Mouse (Mus musculus) CH12.LX (cell line): ENCODE results near the gene Tlx1. TPM values are rescaled to one million over a fixed set of nuclear protein-coding genes. Genes with fewer than 3 reads are reported as not detected.

Source experiments
- DNase-seq: peaks from one replicate; pipeline ENCODE4 v3.0.0-alpha.2; 2013; ENCODE audit errors: extremely low read depth
- H3K27ac ChIP-seq: 2 replicates; pipeline ENCODE4 v1.5.1; 2012; ENCODE audit warnings: low read depth, mild to moderate bottlenecking, control low read depth, moderate library complexity; ENCODE audit not compliant: insufficient read depth
- H3K27me3 ChIP-seq: replicated peaks from 2 replicates; pipeline ENCODE3; 2012; ENCODE audit warnings: inconsistent platforms
- H3K36me3 ChIP-seq, 2 experiments: replicated peaks in 1 of 2; 2 replicates each; pipeline versions ENCODE3 to v1.6.1; 2012; ENCODE audit warnings: inconsistent platforms in 1 of 2, low read length in 1 of 2, mild to moderate bottlenecking in 1 of 2, mixed read lengths in 1 of 2, moderate library complexity in 1 of 2; ENCODE audit not compliant: control insufficient read depth in 1 of 2, insufficient read depth in 1 of 2
- H3K4me1 ChIP-seq, 2 experiments: 2 replicates each; pipeline ENCODE4 v1.6.1; 2012; ENCODE audit warnings: inconsistent platforms in 1 of 2, moderate library complexity in 1 of 2; ENCODE audit not compliant: insufficient read depth in 2 of 2, control insufficient read depth in 1 of 2
- H3K4me2 ChIP-seq: 2 replicates; pipeline ENCODE4 v1.6.1; 2012; ENCODE audit warnings: low read depth, mild to moderate bottlenecking, control low read depth; ENCODE audit not compliant: poor library complexity, insufficient read depth, severe bottlenecking
- H3K4me3 ChIP-seq, 3 experiments: fragments of 150-350 bp in 1 of 3; sonication (generic) in 1 of 3; replicated peaks in 1 of 3; 2 replicates each; pipeline versions ENCODE3 to v1.5.1; 2011 to 2012; ENCODE audit warnings: low read depth in 2 of 3, low read length in 2 of 3, mild to moderate bottlenecking in 2 of 3, moderate library complexity in 2 of 3, control low read depth in 1 of 3, improper control_type of control experiment in 1 of 3, inconsistent platforms in 1 of 3, mixed read lengths in 1 of 3; ENCODE audit not compliant: poor library complexity in 1 of 3
- H3K79me2 ChIP-seq: replicated peaks from 2 replicates; pipeline ENCODE4 v1.6.1; 2012; ENCODE audit warnings: mild to moderate bottlenecking, moderate library complexity; ENCODE audit not compliant: control insufficient read depth, poor library complexity, insufficient read depth, severe bottlenecking; ENCODE audit errors: extremely low read depth
- H3K9ac ChIP-seq: 2 replicates; pipeline ENCODE4 v1.6.1; 2012; ENCODE audit warnings: low read depth, mild to moderate bottlenecking, control low read depth, moderate library complexity; ENCODE audit not compliant: insufficient read depth
- H3K9me3 ChIP-seq: replicated peaks from 2 replicates; pipeline ENCODE3; 2012; ENCODE audit warnings: low read length, inconsistent platforms, mixed read lengths
- CHD1 ChIP-seq: IDR thresholded peaks from 2 replicates; pipeline ENCODE4 v1.6.1; 2012; ENCODE audit warnings: low read depth, low read length, improper control_type of control experiment, inconsistent platforms
- CHD2 ChIP-seq: IDR thresholded peaks from 2 replicates; pipeline ENCODE4 v1.6.1; 2011; ENCODE audit warnings: low read length, improper control_type of control experiment
- CTCF ChIP-seq, 2 experiments: IDR thresholded peaks in 1 of 2; conservative IDR thresholded peaks in 1 of 2; 2 replicates each; pipeline ENCODE4 v1.5.1; 2011 to 2012; ENCODE audit warnings: low read depth in 2 of 2, low read length in 2 of 2, improper control_type of control experiment in 1 of 2, inconsistent platforms in 1 of 2, mild to moderate bottlenecking in 1 of 2, moderate library complexity in 1 of 2
- E2F4 ChIP-seq: IDR thresholded peaks from 2 replicates; pipeline ENCODE4 v1.6.1; 2011; ENCODE audit warnings: low read depth, low read length, improper control_type of control experiment; ENCODE audit not compliant: insufficient replicate concordance
- ELF1 ChIP-seq: IDR thresholded peaks from 2 replicates; pipeline ENCODE4 v1.6.1; 2014; ENCODE audit warnings: low read depth, mild to moderate bottlenecking, inconsistent platforms, low read length, improper control_type of control experiment
- EP300 ChIP-seq: IDR thresholded peaks from 2 replicates; pipeline ENCODE4 v1.6.1; 2011; ENCODE audit warnings: low read length, improper control_type of control experiment
- GABPA ChIP-seq: IDR thresholded peaks from 2 replicates; pipeline ENCODE4 v1.6.1; 2012; ENCODE audit warnings: low read depth, low read length, improper control_type of control experiment, inconsistent platforms; ENCODE audit not compliant: insufficient replicate concordance
- HCFC1 ChIP-seq: IDR thresholded peaks from 2 replicates; pipeline ENCODE4 v1.6.1; 2012; ENCODE audit warnings: low read depth, mild to moderate bottlenecking, inconsistent platforms, low read length, improper control_type of control experiment
- JUND ChIP-seq: conservative IDR thresholded peaks from 2 replicates; pipeline ENCODE4 v1.6.1; 2011; ENCODE audit warnings: low read depth, low read length, improper control_type of control experiment
- MAFK ChIP-seq: IDR thresholded peaks from 2 replicates; pipeline ENCODE4 v1.6.1; 2011; ENCODE audit warnings: low read length, improper control_type of control experiment; ENCODE audit not compliant: insufficient replicate concordance
- MAZ ChIP-seq: IDR thresholded peaks from 2 replicates; pipeline ENCODE4 v1.6.1; 2012; ENCODE audit warnings: low read depth, mild to moderate bottlenecking, inconsistent platforms, low read length, improper control_type of control experiment, moderate library complexity
- MXI1 ChIP-seq: IDR thresholded peaks from 2 replicates; pipeline ENCODE4 v1.6.1; 2011; ENCODE audit warnings: mild to moderate bottlenecking, low read depth, low read length, improper control_type of control experiment
- NRF1 ChIP-seq: IDR thresholded peaks from 2 replicates; pipeline ENCODE4 v1.6.1; 2014; ENCODE audit warnings: low read depth, mild to moderate bottlenecking, inconsistent platforms, low read length, improper control_type of control experiment, moderate library complexity
- PAX5 ChIP-seq: IDR thresholded peaks from 2 replicates; pipeline ENCODE4 v1.6.1; 2012; ENCODE audit warnings: low read length, inconsistent platforms, mixed read lengths
- POLR2A ChIP-seq: IDR thresholded peaks from 2 replicates; pipeline ENCODE4 v1.6.1; 2011; ENCODE audit warnings: low read depth, mild to moderate bottlenecking, improper control_type of control experiment, low read length
- POLR2AphosphoS2 ChIP-seq: IDR thresholded peaks from 2 replicates; pipeline ENCODE4 v1.6.1; 2011; ENCODE audit warnings: low read depth, low read length, improper control_type of control experiment
- RAD21 ChIP-seq: IDR thresholded peaks from 2 replicates; pipeline ENCODE4 v1.6.1; 2011; ENCODE audit warnings: low read depth, mild to moderate bottlenecking, low read length, improper control_type of control experiment, moderate library complexity
- RCOR1 ChIP-seq: conservative IDR thresholded peaks from 2 replicates; pipeline ENCODE4 v1.6.1; 2012; ENCODE audit warnings: low read depth, mild to moderate bottlenecking, inconsistent platforms, low read length, improper control_type of control experiment
- SMC3 ChIP-seq: IDR thresholded peaks from 2 replicates; pipeline ENCODE4 v1.6.1; 2011; ENCODE audit warnings: low read depth, low read length, improper control_type of control experiment
- TCF12 ChIP-seq: IDR thresholded peaks from 2 replicates; pipeline ENCODE4 v1.6.1; 2014; ENCODE audit warnings: low read depth, mild to moderate bottlenecking, inconsistent platforms, low read length, improper control_type of control experiment
- UBTF ChIP-seq: IDR thresholded peaks from 2 replicates; pipeline ENCODE4 v1.6.1; 2012; ENCODE audit warnings: low read depth, mild to moderate bottlenecking, inconsistent platforms, low read length, improper control_type of control experiment, moderate library complexity
- USF1 ChIP-seq: IDR thresholded peaks from 2 replicates; pipeline ENCODE4 v1.6.1; 2014; ENCODE audit warnings: low read depth, mild to moderate bottlenecking, inconsistent platforms, low read length, improper control_type of control experiment
- USF2 ChIP-seq: conservative IDR thresholded peaks from 2 replicates; pipeline ENCODE4 v1.6.1; 2011; ENCODE audit warnings: low read depth, low read length, improper control_type of control experiment
- ZC3H11A ChIP-seq: IDR thresholded peaks from 2 replicates; pipeline ENCODE4 v1.6.1; 2012; ENCODE audit warnings: low read depth, mild to moderate bottlenecking, inconsistent platforms, low read length, improper control_type of control experiment
- ZNF384 ChIP-seq: IDR thresholded peaks from 2 replicates; pipeline ENCODE4 v1.6.1; 2012; ENCODE audit warnings: low read depth, low read length, improper control_type of control experiment, inconsistent platforms
- dilution Hi-C: fragments of 300-500 bp; cut with MboI; formaldehyde crosslinking; loops from 2 replicates; pipeline ENCODE4 v1.14.3; 2020; ENCODE audit warnings: low sequenced_read_pairs; ENCODE audit not compliant: extremely low pct_unique_long_range_greater_than_20kb, extremely low pct_ligation_motif_present
- in situ Hi-C: fragments of 300-500 bp; cut with MboI; formaldehyde crosslinking; loops from 3 replicates; pipeline ENCODE4 v1.14.3; 2019; ENCODE audit warnings: low sequenced_read_pairs, low pct_ligation_motif_present, low pct_unique_long_range_greater_than_20kb, mixed read lengths
- polyA plus RNA-seq: library from polyadenylated mRNA; unstranded; fragments of >175 nt; gene quantifications from 2 replicates; pipeline ENCODE4 v1.2.1, GENCODE M21; 2012; ENCODE audit warnings: low read depth; ENCODE audit not compliant: insufficient read length
- total RNA-seq, 2 experiments: library from RNA; depleted of rRNA; stranded (reverse); fragments of 300-350 nt in 1 of 2; fragments of >200 nt in 1 of 2; gene quantifications; 2 replicates each; pipeline ENCODE4 v1.2.3; 2012 to 2014

Gene Tlx1
- total and polyA plus RNA-seq, 3 experiments = not detected

DNA sequence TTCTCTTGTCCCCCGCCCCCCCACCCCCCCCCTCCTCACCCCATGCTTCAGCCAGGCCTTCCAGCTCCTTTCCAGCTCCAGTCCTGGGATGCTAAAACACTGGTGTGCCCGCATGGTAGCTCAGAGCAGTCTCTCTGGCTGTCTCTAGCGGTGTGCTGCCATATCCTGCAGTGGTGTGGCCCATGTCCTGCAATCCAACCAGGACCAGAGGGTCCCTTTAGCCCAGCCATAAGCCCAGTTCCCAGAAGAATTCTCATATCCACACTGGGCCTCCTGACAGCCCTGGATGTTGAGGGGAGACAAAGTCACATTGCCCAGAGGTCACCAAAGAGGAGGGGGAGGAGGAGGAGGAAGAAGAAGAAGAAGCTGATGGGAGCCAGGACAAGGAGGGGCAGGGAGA is 35.7 kb upstream of the Tlx1 start:
- Histone ChIP-seq H3K4me1 (no peaks in the 10 kb centered on the region), H3K9ac (no peak overlapping the region), H3K9me3 (peaks cover 2% of the 10 kb centered on the region), H3K4me3 (no peak overlapping the region), H3K27me3 (peaks cover 75% of the 10 kb centered on the region), H3K4me2 (no peak overlapping the region), H3K79me2 (no peaks in the 10 kb centered on the region), H3K27ac (no peak overlapping the region), H3K36me3 (no peaks in the 10 kb centered on the region)
- dilution Hi-C loops = no loop called here
- in situ Hi-C loops = no loop called here
- DNase-seq = no peak
- no peak for TF ChIP-seq JUND
- no peak for TF ChIP-seq EP300
- no peak for TF ChIP-seq HCFC1
- TF ChIP-seq RAD21 = no peak
- TF ChIP-seq PAX5 = no peak
- no peak for TF ChIP-seq RCOR1
- no peak for TF ChIP-seq TCF12
- TF ChIP-seq MXI1 = no peak
- no peak for TF ChIP-seq POLR2A
- TF ChIP-seq GABPA = no peak
- TF ChIP-seq NRF1 = no peak
- TF ChIP-seq USF1 = no peak
- no peak for TF ChIP-seq ELF1
- no peak for TF ChIP-seq MAZ
- TF ChIP-seq CHD1 = no peak
- no peak for TF ChIP-seq CTCF (conservative IDR thresholded peaks at IDR 0.05 in 1 of 2, IDR thresholded peaks at IDR 0.05 in 1 of 2; ENCODE audit: low read depth in 2 of 2, low read length in 2 of 2)
- no peak for TF ChIP-seq POLR2AphosphoS2
- TF ChIP-seq MAFK = no peak
- no peak for TF ChIP-seq USF2

DNA sequence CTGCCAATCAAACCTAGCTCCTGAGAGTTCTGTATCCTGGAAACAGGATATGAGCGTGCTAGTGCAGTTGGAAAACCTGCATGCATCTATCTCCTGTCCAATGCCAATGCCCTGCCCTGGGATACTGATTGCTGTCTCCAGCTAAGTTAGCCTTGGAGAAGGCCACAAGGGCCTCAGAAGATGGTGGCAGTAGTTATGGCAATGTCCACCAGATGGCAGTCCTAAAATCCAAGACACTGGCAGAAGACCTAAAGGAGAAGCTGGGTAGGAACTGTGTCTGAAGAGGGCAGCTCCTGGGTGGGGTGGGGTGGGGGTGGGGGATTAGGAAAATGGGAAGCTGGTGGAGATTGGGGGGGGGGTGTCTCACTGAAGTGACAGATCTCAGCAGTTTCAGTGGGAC is 33.7 kb upstream of the Tlx1 start:
- H3K36me3 ChIP-seq = no peaks in the 10 kb centered on the region
- no peaks in the 10 kb centered on the region for H3K79me2 ChIP-seq
- in situ Hi-C loops = no loop called here
- H3K4me1 ChIP-seq = no peaks in the 10 kb centered on the region
- DNase-seq = peak; percentile 49
- peaks cover 2% of the 10 kb centered on the region for H3K9me3 ChIP-seq
- peaks cover 79% of the 10 kb centered on the region for H3K27me3 ChIP-seq
- H3K4me3 ChIP-seq = no peak overlapping the region
- TF ChIP-seq POLR2AphosphoS2 = no peak
- peak; percentile 34 to 79 for TF ChIP-seq CTCF (conservative IDR thresholded peaks at IDR 0.05 in 1 of 2, IDR thresholded peaks at IDR 0.05 in 1 of 2; ENCODE audit: low read depth in 2 of 2, low read length in 2 of 2)
- TF ChIP-seq RCOR1 = no peak
- no peak for TF ChIP-seq UBTF
- no peak for TF ChIP-seq CHD1
- TF ChIP-seq POLR2A = no peak
- no peak for TF ChIP-seq E2F4
- no peak for TF ChIP-seq ZC3H11A
- no peak for TF ChIP-seq ZNF384
- no peak for TF ChIP-seq NRF1
- TF ChIP-seq SMC3 = peak; percentile 76
- TF ChIP-seq CHD2 = no peak
- TF ChIP-seq RAD21 = peak; percentile 39
- TF ChIP-seq, all 38 proteins: peak for 3
- H3K4me2 ChIP-seq = no peak overlapping the region
- H3K9ac ChIP-seq = no peak overlapping the region
- H3K27ac ChIP-seq = no peak overlapping the region
- dilution Hi-C loops = no loop called here
